Mouse (Mus musculus): ENCODE results near the gene Ttc39d.

DNA sequence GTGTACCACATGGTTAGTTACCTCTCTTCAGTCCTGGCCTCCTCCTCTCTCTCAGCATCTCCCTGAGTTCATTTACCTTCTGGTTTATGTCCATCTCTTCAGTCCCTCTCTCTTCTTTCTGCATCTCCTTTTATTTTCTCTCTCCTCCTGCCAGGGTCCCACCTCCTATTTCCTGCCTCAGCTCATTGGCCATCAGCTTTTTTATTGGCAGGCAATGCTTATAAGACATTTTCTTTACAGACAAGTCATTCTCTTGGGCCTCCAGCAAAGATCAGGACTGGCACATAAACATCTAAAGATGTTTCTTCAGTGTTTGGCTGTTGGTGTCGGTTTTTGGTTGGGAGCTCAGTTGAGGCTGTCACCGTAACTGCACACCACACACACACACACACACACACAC lies 33.6 kb upstream of the Ttc39d start:
- no peak for TF ChIP-seq CTCF (IDR thresholded peaks at IDR 0.05; ENCODE audit: insufficient read depth, low read depth, low read length)
- TF ChIP-seq POLR2A (IDR thresholded peaks at IDR 0.05; ENCODE audit: insufficient read depth, low read depth, low read length): no peak
